Mouse (Mus musculus) heart, embryonic 13.5 days (tissue): ENCODE results near the gene Slc3a1. TPM values are rescaled to one million over a fixed set of nuclear protein-coding genes. Genes with fewer than 3 reads are reported as not detected.

Experiments used
- ATAC-seq: fragments of 200-750 bp; cut with Nextera tagmentation; 2 replicates; pipeline ENCODE4 v1.8.0; 2017; ENCODE audit warnings: moderate TSS enrichment; ENCODE audit not compliant: insufficient number of reproducible peaks, low FRiP score, low TSS enrichment; ENCODE audit errors: extremely low read depth
- H3K27ac ChIP-seq: fragments of 300-500 bp; sonication (generic); replicated peaks from 2 replicates; pipeline ENCODE4 v1.5.1; 2015; ENCODE audit warnings: moderate library complexity, mild to moderate bottlenecking, inconsistent platforms
- H3K27me3 ChIP-seq: fragments of 300-500 bp; sonication (generic); replicated peaks from 2 replicates; pipeline ENCODE4 v1.6.1; 2015; ENCODE audit warnings: mild to moderate bottlenecking, inconsistent platforms
- H3K36me3 ChIP-seq: fragments of 300-500 bp; sonication (generic); 2 replicates; pipeline ENCODE4 v1.6.1; 2015; ENCODE audit warnings: mild to moderate bottlenecking, inconsistent platforms
- H3K4me1 ChIP-seq: fragments of 300-500 bp; sonication (generic); 2 replicates; pipeline ENCODE4 v1.6.1; 2015; ENCODE audit warnings: inconsistent platforms
- H3K4me2 ChIP-seq: fragments of 300-500 bp; sonication (generic); 2 replicates; pipeline ENCODE4 v1.6.1; 2015; ENCODE audit warnings: inconsistent platforms, mild to moderate bottlenecking, moderate library complexity
- H3K4me3 ChIP-seq: fragments of 300-500 bp; sonication (generic); 2 replicates; pipeline ENCODE4 v1.5.1; 2015; ENCODE audit warnings: moderate library complexity, mild to moderate bottlenecking, inconsistent platforms
- H3K9ac ChIP-seq: fragments of 300-500 bp; sonication (generic); 2 replicates; pipeline ENCODE4 v1.6.1; 2015; ENCODE audit warnings: inconsistent platforms, mild to moderate bottlenecking, moderate library complexity
- H3K9me3 ChIP-seq: fragments of 300-500 bp; sonication (generic); 2 replicates; pipeline ENCODE4 v1.6.1; 2016; ENCODE audit warnings: inconsistent platforms
- WGBS: fragments of 180-500 bp; shearing (Covaris S2); methylation state at CpG from one replicate; pipeline ENCODE4 v1.1.7; 2015; ENCODE audit warnings: mixed read lengths; 5-methylcytosine and 5-hydroxymethylcytosine counted together
- polyA plus RNA-seq: library from polyadenylated mRNA; unstranded; fragments of >200 nt; fragmentation: Nextera tagmentation; extraction: Ambion mirVana; gene quantifications from 2 replicates; pipeline ENCODE4 v1.2.1, GENCODE M21; 2015

The Slc3a1 gene
- polyA plus RNA-seq, 1 experiment from 2014 or later: 0.12 TPM

- no peak overlapping the region for H3K4me3 ChIP-seq
- peaks cover 50% of the 10 kb centered on the region for H3K4me1 ChIP-seq
- no peak overlapping the region for H3K27ac ChIP-seq
- 87% methylated on average over 11 of the region's 11 CpGs for WGBS
- H3K9ac ChIP-seq: 0 out of 2 replicates have a peak overlapping the region, but pooled peaks have one; percentile 44
- no peak overlapping the region for H3K4me2 ChIP-seq
- no peaks in the 10 kb centered on the region for H3K9me3 ChIP-seq
- no peaks in the 10 kb centered on the region for H3K36me3 ChIP-seq
- H3K27me3 ChIP-seq: no peaks in the 10 kb centered on the region
- ATAC-seq: no peak
Measured at GRCm38 (mm10) chr17:85088401-85088800, 60.2 kb downstream of the Slc3a1 start.

- no peak overlapping the region; the same call in 1 of the 2 replicates for H3K9ac ChIP-seq
- no peaks in the 10 kb centered on the region for H3K27me3 ChIP-seq
- peak overlapping the region; percentile 93 for H3K4me2 ChIP-seq
- H3K4me1 ChIP-seq: peaks cover 51% of the 10 kb centered on the region
- ATAC-seq: no peak
- H3K36me3 ChIP-seq: no peaks in the 10 kb centered on the region
- H3K27ac ChIP-seq: no peak overlapping the region
- no peaks in the 10 kb centered on the region for H3K9me3 ChIP-seq
- peak overlapping the region; percentile 98 for H3K4me3 ChIP-seq
- WGBS: 55% methylated on average over 6 of the region's 6 CpGs
Measured at GRCm38 (mm10) chr17:85089011-85089410, 60.8 kb downstream of the Slc3a1 start.

GRCm38 (mm10) chr17:85089621-85090020 lies 61.4 kb downstream of the Slc3a1 start:
- Histone ChIP-seq H3K36me3 (no peaks in the 10 kb centered on the region), H3K27me3 (no peaks in the 10 kb centered on the region), H3K4me3 (peak overlapping the region; percentile 98), H3K9ac (peak overlapping the region; percentile 90), H3K4me2 (peak overlapping the region; percentile 93), H3K27ac (peak overlapping the region; percentile 77), H3K9me3 (no peaks in the 10 kb centered on the region), H3K4me1 (peaks cover 51% of the 10 kb centered on the region)
- WGBS: under 1% methylated on average over 16 of the region's 16 CpGs
- no peak for ATAC-seq

- WGBS: under 1% methylated on average over 61 of the region's 63 CpGs
Measured at GRCm38 (mm10) chr17:85090120-85091099, 62.2 kb downstream of the Slc3a1 start, which contains the start of the genes Prepl and Camkmt. Gene Prepl (minus strand): TSS chr17:85090241. Gene Camkmt (plus strand): TSS chr17:85090552.

GRCm38 (mm10) chr17:85091762-85092161 lies 63.6 kb downstream of the Slc3a1 start:
- H3K9me3 ChIP-seq: no peaks in the 10 kb centered on the region
- H3K4me1 ChIP-seq: peaks cover 34% of the 10 kb centered on the region
- WGBS: 84% methylated on average over 6 of the region's 6 CpGs
- H3K27ac ChIP-seq: no peak overlapping the region
- H3K4me2 ChIP-seq: peak overlapping the region; percentile 93
- peak overlapping the region; percentile 87; the same call in 1 of the 2 replicates for H3K9ac ChIP-seq
- peak overlapping the region; percentile 98 for H3K4me3 ChIP-seq
- ATAC-seq: no peak
- H3K27me3 ChIP-seq: no peaks in the 10 kb centered on the region
- no peaks in the 10 kb centered on the region for H3K36me3 ChIP-seq

More at GRCm38 (mm10) chr17:85090120-85091099, 62.2 kb downstream of the Slc3a1 start, which contains the start of the genes Prepl and Camkmt:
- Histone ChIP-seq H3K4me2 (peak within 1 kb of the TSS; percentile 93), H3K9me3 (no peaks in the 10 kb centered on the region), H3K4me1 (peaks cover 43% of the 10 kb centered on the region), H3K36me3 (no peaks in the 10 kb centered on the region), H3K4me3 (peak within 1 kb of the TSS; percentile 98), H3K27me3 (no peaks in the 10 kb centered on the region), H3K27ac (peak within 1 kb of the TSS; percentile 77), H3K9ac (peak within 1 kb of the TSS; percentile 90)
- ATAC-seq: peak; percentile 95

- no peak overlapping the region for H3K27ac ChIP-seq
- H3K9ac ChIP-seq: no peak overlapping the region
- no peak overlapping the region for H3K4me3 ChIP-seq
- H3K27me3 ChIP-seq: no peaks in the 10 kb centered on the region
- H3K9me3 ChIP-seq: peaks cover 17% of the 10 kb centered on the region
- no peak for ATAC-seq
- WGBS: 83% methylated on average over 3 of the region's 3 CpGs
- peaks cover 8% of the 10 kb centered on the region for H3K4me1 ChIP-seq
- H3K4me2 ChIP-seq: no peak overlapping the region
- H3K36me3 ChIP-seq: peaks cover 25% of the 10 kb centered on the region
Measured at GRCm38 (mm10) chr17:85096396-85096795, 68.2 kb downstream of the Slc3a1 start.

- no peaks in the 10 kb centered on the region for H3K4me1 ChIP-seq
- no peak overlapping the region for H3K4me3 ChIP-seq
- ATAC-seq: peak; percentile 37; the same call in 1 of the 2 replicates
- peaks cover 17% of the 10 kb centered on the region for H3K9me3 ChIP-seq
- no peak overlapping the region for H3K27ac ChIP-seq
- peaks cover 25% of the 10 kb centered on the region for H3K36me3 ChIP-seq
- H3K27me3 ChIP-seq: no peaks in the 10 kb centered on the region
- no peak overlapping the region for H3K4me2 ChIP-seq
- no peak overlapping the region for H3K9ac ChIP-seq
- WGBS: 86% methylated on average over 7 of the region's 7 CpGs
Measured at GRCm38 (mm10) chr17:85098677-85099323, 70.6 kb downstream of the Slc3a1 start.

GRCm38 (mm10) chr17:85100232-85100631 lies 72.1 kb downstream of the Slc3a1 start:
- whole genome bisulfite sequencing: 89% methylated on average over 3 of the region's 3 CpGs
- no peak overlapping the region for H3K4me2 ChIP-seq
- ATAC-seq: no peak
- peaks cover 25% of the 10 kb centered on the region for H3K36me3 ChIP-seq
- no peak overlapping the region for H3K27ac ChIP-seq
- no peaks in the 10 kb centered on the region for H3K27me3 ChIP-seq
- no peak overlapping the region for H3K9ac ChIP-seq
- H3K9me3 ChIP-seq: peaks cover 17% of the 10 kb centered on the region
- no peaks in the 10 kb centered on the region for H3K4me1 ChIP-seq
- no peak overlapping the region for H3K4me3 ChIP-seq

- no peaks in the 10 kb centered on the region for H3K4me1 ChIP-seq
- H3K4me3 ChIP-seq: no peak overlapping the region
- ATAC-seq: no peak
- H3K36me3 ChIP-seq: peaks cover 25% of the 10 kb centered on the region
- H3K27ac ChIP-seq: no peak overlapping the region
- 85% methylated on average over 7 of the region's 7 CpGs for WGBS
- H3K4me2 ChIP-seq: no peak overlapping the region
- no peak overlapping the region for H3K9ac ChIP-seq
- no peaks in the 10 kb centered on the region for H3K27me3 ChIP-seq
- H3K9me3 ChIP-seq: peaks cover 17% of the 10 kb centered on the region
Measured at GRCm38 (mm10) chr17:85101751-85102150, 73.6 kb downstream of the Slc3a1 start.

GRCm38 (mm10) chr17:85103310-85103709 lies 75.1 kb downstream of the Slc3a1 start:
- no peaks in the 10 kb centered on the region for H3K4me1 ChIP-seq

GRCm38 (mm10) chr17:85110640-85111039 lies 82.5 kb downstream of the Slc3a1 start:
- 82% methylated on average over 1 of the region's 1 CpGs for WGBS
- Histone ChIP-seq H3K27ac (no peak overlapping the region), H3K9ac (no peak overlapping the region), H3K4me1 (no peaks in the 10 kb centered on the region), H3K4me3 (no peak overlapping the region), H3K27me3 (no peaks in the 10 kb centered on the region), H3K9me3 (no peaks in the 10 kb centered on the region), H3K4me2 (no peak overlapping the region), H3K36me3 (no peaks in the 10 kb centered on the region)
- ATAC-seq: no peak

More at GRCm38 (mm10) chr17:85103310-85103709, 75.1 kb downstream of the Slc3a1 start:
- ATAC-seq: no peak
- H3K9ac ChIP-seq: no peak overlapping the region
- H3K27ac ChIP-seq: no peak overlapping the region
- H3K4me2 ChIP-seq: no peak overlapping the region
- no peak overlapping the region for H3K4me3 ChIP-seq
- H3K9me3 ChIP-seq: peaks cover 9% of the 10 kb centered on the region
- H3K27me3 ChIP-seq: no peaks in the 10 kb centered on the region
- peaks cover 12% of the 10 kb centered on the region for H3K36me3 ChIP-seq
- WGBS: 31% methylated on average over 2 of the region's 2 CpGs
